15 mouse cellular contexts compared by ENCODE assay signal in the genomic region with DNA sequence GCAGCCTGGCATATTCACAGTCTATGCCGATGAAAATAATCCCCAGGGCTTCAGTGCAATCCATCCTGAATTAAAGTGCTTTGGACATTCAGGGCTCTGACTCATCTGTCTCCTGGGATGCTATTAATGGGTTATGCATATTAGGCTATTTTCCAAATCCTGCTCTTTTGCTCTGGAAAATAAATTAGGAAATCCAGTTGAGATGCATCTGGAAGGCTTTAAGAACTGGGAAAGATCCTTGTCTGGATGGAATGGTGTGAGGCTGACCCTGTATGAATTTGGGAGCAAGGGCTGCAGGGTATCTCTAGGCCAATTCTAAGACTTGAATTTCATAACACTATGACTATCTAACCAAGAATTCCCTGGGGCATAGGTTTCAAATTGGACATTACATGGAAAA.
A peak's percentile ranks its signal among the peaks of the same experiment; 100 is the strongest.
DNase-seq lines count a peak whose midpoint lies in the region; ATAC-seq and TF ChIP-seq lines count a peak whose summit lies in the region.
"Had no signal": no experiment of that assay in that cellular context is flagged by ENCODE, and none has a peak within 500 bp of the region (broad histone marks: within the 10 kb centered on the region; RNA-seq: fewer than 3 reads in every experiment).

No protein-coding gene starts in this region.

- H3K36me3 ChIP-seq in heart, embryonic 12.5 days: no peaks in the 10 kb centered on the region
- no peaks in the 10 kb centered on the region for H3K36me3 ChIP-seq in limb, embryonic 14.5 days (ENCODE audit: control insufficient read depth, insufficient read depth, low read length)
- H3K36me3 ChIP-seq in limb, embryonic 10.5 days: no peaks in the 10 kb centered on the region
- H3K36me3 ChIP-seq: liver, embryonic 12.5 days had no signal

- H3K4me2 ChIP-seq in heart, embryonic 12.5 days: no peak overlapping the region
- no peak overlapping the region for H3K4me2 ChIP-seq in limb, embryonic 14.5 days (replicated peaks; ENCODE audit: low read depth, low read length, severe bottlenecking)
- H3K4me2 ChIP-seq: liver, embryonic 12.5 days had no signal

- no peak overlapping the region for H3K9ac ChIP-seq in heart, embryonic 12.5 days
- H3K9ac ChIP-seq in limb, embryonic 14.5 days (ENCODE audit: low read depth, low read length, severe bottlenecking): no peak overlapping the region
- H3K9ac ChIP-seq: liver, embryonic 12.5 days had no signal

- H3K4me3 ChIP-seq in heart, embryonic 12.5 days: no peak overlapping the region
- H3K4me3 ChIP-seq in limb, embryonic 14.5 days (replicated peaks; ENCODE audit: low read length): no peak overlapping the region
- no peak overlapping the region for H3K4me3 ChIP-seq in limb, embryonic 10.5 days
- H3K4me3 ChIP-seq: liver, embryonic 12.5 days had no signal

- peak; percentile 46 for DNase-seq in heart, adult 8-10 months (ENCODE audit: low spot score)
- peak; percentile 22 for DNase-seq in limb, embryonic 14.5 days (ENCODE audit: low spot score)
- no peak for DNase-seq in limb, embryonic 10.5 days (ENCODE audit: low spot score)
- DNase-seq in retina, adult 2 months (ENCODE audit: low read depth, low spot score): peak; percentile 6
- no peak for DNase-seq in retina, postnatal 1 day
- peak; percentile 62 for DNase-seq in skeletal muscle tissue, adult 2 months (ENCODE audit: low read depth, low spot score)
- no peak for DNase-seq in left cerebral cortex, postnatal 4 days
- DNase-seq: cerebellum, postnatal 10 days; heart, postnatal 36 days; thymus, postnatal 36 days had no signal

- no peaks in the 10 kb centered on the region for H3K4me1 ChIP-seq in heart, embryonic 12.5 days (replicated peaks)
- H3K4me1 ChIP-seq in limb, embryonic 14.5 days (ENCODE audit: control insufficient read depth, insufficient read depth, low read length): no peaks in the 10 kb centered on the region
- no peaks in the 10 kb centered on the region for H3K4me1 ChIP-seq in limb, embryonic 10.5 days
- H3K4me1 ChIP-seq: liver, embryonic 12.5 days had no signal

- intact Hi-C loops in left cerebral cortex, postnatal 4 days (cut with DNase I): no loop called here

- H3K27ac ChIP-seq in heart, embryonic 12.5 days (ENCODE audit: poor library complexity, severe bottlenecking): no peak overlapping the region
- no peak overlapping the region for H3K27ac ChIP-seq in limb, embryonic 14.5 days (replicated peaks; ENCODE audit: low read depth, low read length)
- no peak overlapping the region for H3K27ac ChIP-seq in limb, embryonic 10.5 days
- H3K27ac ChIP-seq: liver, embryonic 12.5 days had no signal

- no peak for ATAC-seq in heart, embryonic 12.5 days (ENCODE audit: insufficient number of reproducible peaks, low FRiP score)
- no peak for ATAC-seq in limb, embryonic 14.5 days (ENCODE audit: low FRiP score, low read depth)
- ATAC-seq: forebrain, embryonic 16.5 days; intestine, embryonic 16.5 days; liver, embryonic 12.5 days had no signal

- 82% methylated on average over 1 of the region's 1 CpGs for WGBS in heart, embryonic 12.5 days
- 64% methylated on average over 1 of the region's 1 CpGs for WGBS in limb, embryonic 14.5 days
- 90% methylated on average over 1 of the region's 1 CpGs for WGBS in limb, embryonic 10.5 days

- no peaks in the 10 kb centered on the region for H3K27me3 ChIP-seq in heart, embryonic 12.5 days (replicated peaks)
- no peaks in the 10 kb centered on the region for H3K27me3 ChIP-seq in limb, embryonic 14.5 days (ENCODE audit: control insufficient read depth, insufficient read depth, low read length)
- no peaks in the 10 kb centered on the region for H3K27me3 ChIP-seq in limb, embryonic 10.5 days (ENCODE audit: low read depth, poor library complexity, severe bottlenecking)
- H3K27me3 ChIP-seq: CH12.LX; liver, embryonic 12.5 days had no signal

- no peaks in the 10 kb centered on the region for H3K9me3 ChIP-seq in heart, embryonic 12.5 days (replicated peaks)
- H3K9me3 ChIP-seq in limb, embryonic 14.5 days (ENCODE audit: control insufficient read depth, low read length): no peaks in the 10 kb centered on the region
- no peaks in the 10 kb centered on the region for H3K9me3 ChIP-seq in limb, embryonic 10.5 days (replicated peaks)
- H3K9me3 ChIP-seq: liver, embryonic 12.5 days had no signal

- TF ChIP-seq POLR2A in limb, embryonic 14.5 days (IDR thresholded peaks at IDR 0.05; ENCODE audit: borderline replicate concordance, extremely low read depth, insufficient read depth, insufficient read length): no peak

Comparison
In these comparisons a context has a peak if more than half of its experiments do, and no peak if none do; other contexts are left out.
1. DNase-seq: peak in heart, adult 8-10 months (single experiment), limb, embryonic 14.5 days (single experiment), retina, adult 2 months (single experiment) and skeletal muscle tissue, adult 2 months (single experiment); none in limb, embryonic 10.5 days (single experiment), retina, postnatal 1 day (single experiment) and left cerebral cortex, postnatal 4 days (single experiment).